Mouse (Mus musculus) CD4-positive, CD25-positive, alpha-beta regulatory T cell, adult 4 months (primary cell): ENCODE data around the gene Grap2. TPM values are rescaled to one million over a fixed set of nuclear protein-coding genes. Genes with fewer than 3 reads are reported as not detected.

Source experiments
- ATAC-seq: one replicate; pipeline ENCODE4 v1.8.0; 2017
- polyA plus RNA-seq, 2 experiments: library from polyadenylated mRNA; unstranded; fragments of 100-300 nt; shearing (Covaris generic); gene quantifications; one replicate each; pipeline ENCODE4 v1.2.1; 2017

The Grap2 gene
- 10 to 100 TPM; 37.7 to 55.0 TPM for polyA plus RNA-seq

DNA sequence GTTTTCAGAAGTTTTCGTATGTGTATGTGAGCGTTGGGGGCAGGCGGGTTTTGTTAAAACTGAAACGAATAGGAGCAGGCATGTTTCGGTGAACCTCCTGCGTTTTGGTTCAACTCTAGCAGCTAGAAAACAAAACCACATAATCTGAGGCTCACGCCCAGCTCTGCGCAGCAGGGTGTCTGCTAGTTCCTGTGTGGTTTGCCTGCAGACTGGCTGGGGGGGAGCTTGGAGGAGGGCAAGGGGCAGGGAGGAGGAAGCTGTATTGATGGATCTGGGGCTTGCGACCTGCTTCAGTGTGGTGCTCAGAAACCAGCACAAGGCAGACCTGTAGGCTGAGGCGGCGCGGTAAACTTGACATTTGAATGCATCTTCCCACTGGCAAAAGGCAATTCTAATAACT lies at the start of gene Grap2:
Gene Grap2, plus strand, starts transcription at position 304 of the 400 bp plus-strand sequence.
- ATAC-seq = peak; percentile 91

DNA sequence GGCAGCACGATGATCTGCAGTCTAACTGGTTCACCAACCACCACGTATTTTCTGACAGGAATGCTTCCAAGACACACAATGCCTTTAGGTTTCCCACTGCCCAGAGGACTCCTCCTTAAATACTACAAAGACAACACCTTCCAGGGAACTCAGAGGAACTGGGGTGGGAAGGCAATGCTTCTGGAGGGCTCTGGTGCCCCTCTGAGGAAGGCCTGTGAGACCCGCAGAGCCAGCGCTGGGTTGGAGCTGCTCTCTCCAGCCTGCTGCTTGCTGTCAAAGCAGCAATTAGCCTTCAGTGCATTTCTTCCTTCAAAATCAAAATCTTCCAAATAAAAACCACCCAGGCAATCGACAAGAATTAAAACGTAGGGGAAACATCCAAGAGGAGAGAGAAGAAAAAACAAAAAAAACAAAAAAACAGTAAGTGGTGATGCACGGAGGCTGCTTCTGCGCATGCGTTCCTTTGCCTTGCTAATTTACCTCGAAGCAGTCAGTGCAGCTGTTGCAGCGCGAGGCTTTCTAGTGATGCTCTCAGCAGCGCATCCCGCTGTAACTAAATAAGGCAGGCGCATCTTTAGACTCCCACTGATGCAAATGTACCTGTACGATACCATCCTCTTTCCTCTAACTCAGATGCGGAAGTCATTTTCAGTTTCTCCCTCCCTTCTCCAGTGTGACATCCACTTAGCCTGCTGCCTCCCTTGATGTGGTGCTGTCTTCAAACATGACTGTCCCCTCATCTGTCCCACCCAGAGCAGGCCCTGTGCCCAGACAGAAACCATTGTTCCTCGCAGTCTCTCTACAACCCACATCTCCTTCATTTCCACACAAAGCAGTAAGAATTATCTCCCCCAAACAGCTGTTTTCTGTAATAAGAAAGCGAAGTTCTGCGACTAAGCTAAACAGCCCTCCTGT lies 42.2 kb upstream of the Grap2 start:
- no peak for ATAC-seq

DNA sequence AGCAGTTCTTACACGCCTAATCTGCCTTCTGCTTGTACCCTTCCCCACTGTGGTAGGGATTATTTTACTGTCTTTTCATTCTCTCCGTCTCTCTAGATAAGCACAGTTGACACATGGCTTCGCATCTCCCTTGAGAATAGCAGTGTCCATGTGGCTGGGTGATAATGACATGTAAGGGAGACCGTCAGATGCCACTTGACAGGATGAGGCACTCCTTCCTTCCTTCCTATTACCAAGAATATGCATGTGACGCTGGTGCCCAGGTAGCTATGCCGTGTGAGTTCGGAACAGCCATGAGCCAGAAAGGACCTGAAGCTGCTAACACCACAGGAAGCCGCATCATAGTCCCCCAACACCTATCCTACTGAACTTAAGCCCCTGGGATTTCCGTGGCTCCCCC lies 41.4 kb upstream of the Grap2 start:
- peak; percentile 23 for ATAC-seq

DNA sequence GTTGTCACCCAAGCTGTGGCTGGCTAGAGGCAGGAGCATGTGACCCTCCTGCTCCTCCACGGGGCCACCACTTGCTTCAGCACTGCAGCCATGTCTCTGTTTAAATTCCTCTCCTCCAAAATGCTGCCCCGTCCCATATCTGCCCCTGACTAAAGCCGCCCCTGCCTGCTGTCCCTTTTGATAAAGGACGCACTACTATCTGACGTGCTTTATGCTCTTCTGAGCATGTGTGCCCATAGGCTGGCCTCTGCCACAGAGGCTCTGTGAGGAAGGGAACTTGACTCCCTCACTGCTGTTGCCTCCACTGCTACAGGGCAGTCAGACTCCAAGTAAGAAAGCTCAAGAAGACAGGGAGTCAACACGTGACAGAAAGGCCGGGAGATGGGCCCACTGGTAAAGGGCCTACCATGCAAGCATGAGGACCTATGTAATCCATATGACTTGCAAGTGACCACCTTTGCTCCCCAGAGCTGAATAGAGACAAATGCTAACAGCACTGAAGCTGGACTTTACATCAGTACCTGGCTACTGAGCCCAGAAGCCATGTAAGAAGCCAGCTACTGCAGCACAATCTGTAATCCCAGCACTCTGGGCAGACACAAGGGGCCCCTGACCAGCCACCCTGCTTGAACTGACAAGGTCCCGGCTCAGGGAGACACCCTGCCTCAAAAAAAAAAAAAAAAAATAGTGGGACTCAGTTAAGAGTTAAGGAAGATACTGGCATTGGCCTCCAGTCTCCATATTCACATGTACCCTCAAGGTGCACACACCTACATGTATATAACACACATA lies 39.9 kb upstream of the Grap2 start:
- ATAC-seq = no peak

DNA sequence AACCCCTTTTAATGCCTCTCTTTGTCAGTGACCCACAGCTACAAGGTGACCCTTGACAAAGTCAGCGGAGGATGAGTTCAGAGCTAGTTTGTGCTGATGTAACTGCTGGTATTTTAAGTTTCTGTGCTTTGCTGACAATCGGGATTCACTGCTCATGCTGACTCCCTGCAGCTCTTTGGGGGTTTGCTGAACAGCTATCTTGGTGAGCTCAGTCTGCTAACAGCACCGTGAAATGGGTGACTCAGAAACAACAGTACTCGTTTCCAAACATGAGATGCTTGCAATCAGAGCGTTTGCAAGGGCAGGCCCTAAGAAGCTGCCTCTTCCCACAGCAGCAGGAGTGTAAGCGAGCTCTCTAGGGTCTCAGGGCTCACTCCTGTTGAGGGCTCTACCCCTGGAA lies 39.1 kb upstream of the Grap2 start:
- no peak for ATAC-seq

DNA sequence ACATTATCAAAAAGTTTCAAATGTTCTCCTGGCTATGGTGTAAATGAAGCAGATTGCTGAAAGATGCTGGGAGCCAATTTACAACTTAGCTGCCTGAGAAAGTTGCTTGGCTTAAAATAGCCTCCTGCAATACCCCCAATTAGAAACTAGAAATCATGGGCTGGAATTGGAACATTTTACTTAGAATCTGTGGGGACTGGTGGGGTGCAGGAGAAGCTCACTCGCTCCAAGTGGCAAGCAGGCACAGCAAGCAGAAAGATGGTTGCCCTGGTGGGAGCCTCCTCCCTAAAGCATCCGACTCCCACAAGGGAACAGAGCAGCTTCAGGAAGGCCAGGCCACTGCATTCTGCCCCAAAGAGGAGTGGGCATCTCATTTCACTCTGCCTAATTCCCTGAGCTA lies 36.3 kb upstream of the Grap2 start:
- no peak for ATAC-seq

DNA sequence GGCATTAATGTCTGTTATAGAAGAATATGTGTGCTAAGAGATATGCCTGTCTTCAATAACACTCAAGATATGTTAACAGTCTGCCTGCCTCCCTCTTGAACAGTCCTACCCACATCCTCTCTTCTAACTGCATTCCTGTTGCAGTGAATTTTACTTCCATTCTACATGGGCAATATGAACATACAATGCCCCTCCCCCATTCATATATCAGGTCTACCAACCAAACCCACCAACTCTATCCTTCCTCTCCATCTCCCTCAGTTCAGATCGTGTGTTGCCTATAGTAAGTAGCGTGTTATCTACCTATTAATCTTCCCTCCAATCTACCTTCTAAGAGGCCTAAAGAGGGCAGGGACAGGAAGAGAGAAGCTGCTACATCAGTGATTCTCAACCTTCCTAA lies 34.3 kb upstream of the Grap2 start:
- ATAC-seq = peak; percentile 59

DNA sequence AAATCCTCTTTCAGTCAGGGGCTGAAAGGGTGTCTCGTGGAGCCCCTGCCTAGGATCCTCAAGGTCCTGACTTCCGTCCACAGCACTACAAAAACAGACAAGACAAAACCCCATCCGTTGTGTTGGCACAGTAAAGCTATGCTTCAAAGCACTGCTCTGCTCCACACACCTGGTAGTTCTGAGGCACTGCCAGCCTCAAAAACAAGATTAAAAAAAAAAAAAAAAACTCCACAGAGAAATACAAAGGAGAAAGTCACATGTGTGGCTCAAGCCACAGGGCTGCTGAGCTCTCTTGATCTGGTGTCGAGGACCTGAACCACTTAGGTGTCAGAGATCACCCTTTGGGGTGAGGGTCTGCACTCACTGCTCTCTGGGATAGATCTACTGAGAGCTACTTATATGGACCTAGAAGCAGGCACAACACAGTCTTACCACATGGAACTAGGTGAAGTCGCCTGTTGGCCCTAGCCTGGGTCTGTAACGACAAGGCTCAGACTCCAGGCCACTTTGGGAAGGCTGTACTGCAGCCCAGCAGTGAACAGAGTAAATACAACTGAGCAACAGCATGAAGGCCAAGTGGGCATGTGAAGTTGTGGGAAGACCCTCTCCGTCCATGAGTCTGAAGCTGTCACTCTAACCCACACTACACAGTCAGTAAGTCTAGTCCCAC lies 33.6 kb upstream of the Grap2 start:
- ATAC-seq = peak; percentile 80

DNA sequence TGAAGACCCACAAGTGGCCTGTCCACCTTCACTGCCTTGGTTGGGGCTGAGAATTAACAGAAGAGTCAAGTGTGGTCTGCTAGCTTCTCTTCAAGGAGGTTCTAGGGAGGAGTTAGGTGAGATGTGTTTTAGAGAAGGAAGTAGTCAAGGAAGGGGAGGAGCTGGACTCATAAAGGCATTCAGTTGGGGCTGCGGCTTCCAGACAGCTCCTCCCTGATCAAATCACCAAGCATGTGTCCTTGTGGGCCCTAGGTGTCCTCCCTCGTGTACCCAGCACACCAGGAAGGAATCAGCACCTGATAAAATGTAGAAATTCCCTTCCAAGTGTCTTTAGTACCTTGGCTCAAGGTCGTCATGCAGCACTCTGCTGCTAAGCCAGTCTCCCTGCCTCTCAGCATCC lies 28.3 kb upstream of the Grap2 start:
- ATAC-seq = peak; percentile 71

DNA sequence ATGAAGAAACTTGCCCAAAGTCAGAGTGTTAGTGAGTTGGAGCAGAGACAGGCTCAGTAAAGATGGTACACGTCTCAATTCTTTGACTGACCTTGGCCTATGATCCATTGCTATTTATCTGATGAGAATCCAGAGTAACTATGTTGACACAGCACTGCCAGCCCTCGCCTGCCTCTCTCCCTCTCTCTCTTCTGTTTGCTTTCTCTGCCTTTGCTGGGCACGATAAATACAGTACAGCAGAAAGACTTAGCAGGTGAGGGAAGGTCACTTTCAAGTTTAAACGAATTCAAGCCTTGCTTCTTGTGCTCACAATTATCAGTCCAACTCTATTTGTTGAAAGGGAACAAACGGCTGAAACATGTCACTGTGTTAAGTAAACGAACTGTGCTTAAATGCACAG lies 27.0 kb upstream of the Grap2 start:
- no peak for ATAC-seq

DNA sequence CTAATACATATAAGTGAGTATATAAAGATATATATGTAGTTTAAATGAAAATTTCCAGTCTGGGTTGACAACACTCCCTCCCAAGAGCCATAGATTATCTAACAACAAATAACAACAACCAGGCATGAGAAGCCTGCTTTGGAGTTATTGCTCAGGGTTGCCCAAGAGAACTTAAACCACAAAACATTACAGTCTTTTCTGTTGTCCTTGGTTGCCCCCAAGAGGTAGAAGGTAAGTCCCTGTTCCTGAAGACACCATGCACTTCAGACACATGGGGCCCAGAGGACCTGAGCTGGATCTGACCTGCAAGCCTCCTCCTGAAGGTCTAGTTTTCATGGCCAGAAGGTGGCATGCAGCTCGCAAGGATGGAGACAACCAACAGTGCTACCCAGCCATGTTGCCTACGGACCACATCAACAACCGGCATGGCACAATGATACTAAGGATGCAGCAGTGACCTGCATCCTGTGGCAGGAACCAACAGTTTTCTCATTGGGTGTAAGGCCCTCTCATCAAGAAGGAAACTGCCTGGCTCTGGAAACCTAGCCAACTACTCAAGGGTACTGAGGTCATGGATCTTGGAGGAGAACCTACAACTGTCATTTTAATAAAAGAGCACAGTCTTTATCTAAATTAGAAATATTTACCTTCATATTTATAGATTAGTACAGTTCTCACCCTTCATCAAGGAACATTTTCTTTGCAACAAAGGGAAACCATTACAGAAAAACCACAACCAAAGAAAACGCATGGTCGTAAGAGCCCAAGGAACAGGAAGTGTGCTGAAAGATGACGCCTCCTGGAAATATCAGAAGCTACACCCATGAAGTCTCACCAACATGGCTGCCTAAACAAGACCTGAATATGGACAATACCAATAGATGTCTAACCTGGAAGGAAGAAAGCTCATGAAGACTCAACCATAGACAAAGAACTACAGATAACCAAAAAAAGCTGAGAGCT lies 17.3 kb upstream of the Grap2 start:
- ATAC-seq = peak; percentile 71

DNA sequence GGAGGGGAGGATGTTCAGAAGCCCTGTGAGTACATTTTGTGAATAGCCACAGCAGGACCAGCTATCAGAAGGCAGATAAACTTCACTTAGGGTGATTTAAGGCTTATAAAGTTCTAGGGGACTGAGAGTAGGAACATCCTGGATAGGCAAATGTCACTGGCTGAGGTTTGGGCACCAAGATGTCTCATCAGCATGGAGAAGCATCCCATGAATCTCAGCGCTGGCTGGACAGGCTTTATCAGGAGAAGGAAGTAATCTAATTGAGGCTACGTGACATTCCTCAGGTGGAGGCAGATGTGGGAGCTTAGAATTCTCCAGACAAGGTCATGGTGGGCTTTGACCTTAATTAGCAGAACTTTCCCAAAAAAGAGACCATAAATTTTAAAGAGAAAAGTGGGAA lies 16.4 kb upstream of the Grap2 start:
- no peak for ATAC-seq

DNA sequence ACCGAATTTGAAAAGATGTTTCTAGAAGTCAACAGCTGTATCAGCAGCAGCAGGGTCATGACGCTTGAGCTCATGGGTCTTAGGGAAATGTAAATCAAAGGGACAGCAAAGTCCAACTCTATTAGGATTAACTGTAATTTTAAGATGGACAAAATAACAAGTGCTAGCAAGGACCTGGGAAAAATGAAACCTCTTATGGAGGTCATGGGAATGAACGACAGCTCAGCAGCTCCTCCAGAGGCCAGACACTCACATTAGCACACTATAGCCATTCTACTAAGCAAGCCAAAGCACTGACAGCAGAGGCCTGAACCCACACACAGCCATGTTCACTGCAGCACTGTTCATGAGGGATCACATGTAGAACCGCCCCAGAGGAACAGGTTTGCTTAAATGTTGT lies 14.6 kb upstream of the Grap2 start:
- no peak for ATAC-seq

DNA sequence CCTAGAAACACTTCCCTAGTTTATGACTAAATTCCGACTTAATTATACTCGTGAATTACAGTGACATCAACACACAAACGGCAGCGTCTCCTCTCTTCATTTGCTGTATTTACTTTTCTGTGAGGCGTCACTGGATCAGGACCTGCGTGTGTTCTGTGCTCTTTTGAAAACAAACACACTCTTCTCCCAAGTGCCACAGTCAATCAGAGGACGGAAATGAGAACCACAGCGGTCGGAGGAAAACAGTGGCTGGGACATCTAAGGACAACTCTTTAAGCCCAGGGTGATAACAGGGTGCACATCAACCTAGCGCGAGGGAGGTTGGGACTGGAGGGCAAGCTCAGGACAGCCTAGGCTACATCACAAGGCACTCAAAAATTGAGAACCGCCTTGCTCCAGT lies 12.9 kb upstream of the Grap2 start:
- ATAC-seq = peak; percentile 5

DNA sequence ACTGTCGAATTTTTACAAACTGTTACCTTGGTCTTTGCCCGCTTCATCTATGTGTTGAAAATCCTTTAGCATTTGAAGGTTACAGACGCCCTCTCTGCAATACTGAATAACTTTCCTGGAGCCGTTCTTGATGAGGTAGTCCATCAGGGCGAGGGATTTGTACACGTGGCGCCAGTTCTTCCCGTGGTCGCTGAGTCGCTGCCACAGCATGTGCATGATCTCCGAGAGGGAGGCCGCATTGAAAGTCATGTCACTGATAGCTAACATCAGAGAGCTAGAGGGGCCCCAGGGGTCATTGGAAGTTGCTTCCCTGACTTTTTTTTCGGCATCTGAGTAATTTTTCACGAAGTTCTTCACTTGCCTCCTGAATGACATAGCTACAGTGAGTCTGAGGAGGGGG lies 12.4 kb upstream of the Grap2 start:
- ATAC-seq = no peak

DNA sequence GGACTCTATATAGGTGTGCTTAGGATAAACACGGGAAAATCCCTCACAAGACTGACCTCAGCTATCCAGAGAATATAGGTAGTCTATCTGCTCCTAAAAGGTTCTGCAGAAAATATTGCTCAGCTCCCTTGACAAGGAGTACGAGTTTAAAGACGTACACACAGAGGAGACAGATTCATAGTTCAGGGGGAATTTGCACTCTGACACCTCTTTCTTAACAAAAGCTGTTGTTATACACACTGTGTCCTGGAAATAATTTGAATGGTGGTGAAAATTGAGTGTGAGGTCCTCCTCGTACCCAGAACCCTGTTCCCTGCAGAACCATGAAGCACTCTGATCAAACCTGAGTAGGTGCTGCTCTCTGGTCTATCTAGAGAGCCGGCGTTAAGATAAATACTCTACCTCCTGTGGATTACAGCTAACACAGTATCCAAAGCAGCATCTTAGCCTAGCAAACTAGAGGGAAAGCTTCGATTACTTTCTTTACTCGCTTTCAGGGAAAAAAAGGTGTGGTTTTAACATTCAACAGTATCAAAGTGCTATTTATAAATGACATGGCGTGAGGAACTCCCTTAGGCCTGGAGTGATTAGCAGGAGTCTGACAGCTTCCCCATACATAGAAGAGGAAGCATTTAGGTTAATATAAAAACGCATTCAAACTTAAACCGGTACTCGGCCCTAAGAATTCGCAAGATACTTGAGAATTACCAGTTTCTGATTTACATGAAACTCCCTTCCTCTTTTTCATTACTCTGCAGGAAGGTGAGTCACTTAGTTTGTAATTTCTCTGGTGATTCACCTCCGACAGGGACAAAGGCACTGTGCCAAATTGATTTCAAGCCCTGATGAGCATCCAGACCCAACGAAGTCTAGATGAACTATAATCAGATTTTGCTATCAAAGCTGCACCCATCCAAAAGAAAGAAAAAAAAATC lies 11.5 kb upstream of the Grap2 start:
- ATAC-seq = peak; percentile 28

DNA sequence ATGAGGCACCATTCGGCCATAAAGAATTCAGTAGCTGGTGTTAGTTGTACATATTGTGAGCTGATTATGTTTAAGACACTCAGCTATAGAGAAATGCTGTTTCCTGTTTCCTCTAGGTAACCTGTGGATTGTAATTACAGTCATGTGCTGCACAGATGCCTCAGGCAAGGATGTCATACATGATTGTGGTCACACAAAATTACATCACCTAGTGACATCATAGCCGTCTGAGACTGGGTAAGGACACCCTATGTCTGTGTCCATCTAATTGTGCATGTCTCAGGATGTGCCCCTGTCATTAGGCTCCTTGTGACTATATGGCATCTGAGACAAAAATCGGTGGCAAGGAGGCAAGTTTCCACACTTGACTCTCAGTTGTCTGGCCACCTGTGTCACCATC lies 9.9 kb upstream of the Grap2 start:
- ATAC-seq = peak; percentile 76

DNA sequence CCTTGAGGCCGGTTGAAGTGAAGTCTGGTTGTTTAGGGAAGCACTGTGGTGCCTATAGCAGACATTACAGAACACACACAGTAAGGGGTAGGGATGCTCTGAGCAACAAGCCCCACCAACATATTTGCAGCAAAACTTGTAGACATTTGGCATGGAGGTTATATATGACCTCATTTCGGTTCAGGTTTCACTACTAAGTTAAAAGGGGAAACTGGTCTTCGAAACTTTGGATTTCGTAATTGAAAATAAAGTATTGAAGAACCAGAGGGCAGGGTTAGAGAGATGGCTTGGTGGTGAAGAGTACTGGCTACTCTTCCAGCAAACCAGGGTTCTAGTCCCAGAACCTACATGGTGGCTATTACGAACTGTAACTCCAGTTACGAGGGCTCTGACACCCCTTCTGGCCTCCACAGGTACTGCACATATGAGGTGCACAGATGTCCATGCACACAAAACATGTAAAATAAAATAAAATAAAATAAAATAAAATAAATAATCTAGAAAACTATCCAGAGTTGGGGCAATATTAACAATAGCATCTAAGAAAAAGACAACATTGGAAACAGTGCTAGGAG lies 8.7 kb upstream of the Grap2 start:
- ATAC-seq = no peak

DNA sequence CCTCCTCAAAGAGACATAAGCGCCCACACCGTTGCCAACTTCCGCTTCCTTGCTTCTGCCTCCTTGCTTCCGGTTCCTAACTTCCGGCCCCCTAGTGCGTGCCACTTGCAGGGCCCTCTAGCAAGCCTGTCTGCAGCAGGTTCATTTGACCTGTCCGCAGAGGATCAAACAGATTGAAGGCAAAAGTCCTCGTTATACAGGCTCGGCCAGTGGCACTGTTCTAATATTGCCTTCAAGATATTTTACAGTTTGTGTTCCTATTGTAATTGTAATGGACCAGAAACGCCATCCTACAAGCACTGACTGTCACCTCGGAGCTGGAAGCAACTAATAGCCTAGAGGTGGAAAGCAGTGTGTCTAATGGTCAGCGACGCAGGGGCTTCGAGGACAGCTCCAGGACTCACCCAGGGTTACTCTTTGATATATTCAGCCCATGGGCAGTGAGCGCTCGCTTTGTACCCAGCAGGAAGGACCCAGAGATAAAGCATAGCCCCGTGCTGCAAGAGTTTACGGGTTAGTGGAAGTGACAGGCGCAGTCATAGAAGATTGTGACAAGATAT lies 7.2 kb upstream of the Grap2 start, which contains the start of gene Enthd1:
Gene Enthd1, minus strand, starts transcription at position 51 of the 560 bp plus-strand sequence.
- ATAC-seq = no peak

DNA sequence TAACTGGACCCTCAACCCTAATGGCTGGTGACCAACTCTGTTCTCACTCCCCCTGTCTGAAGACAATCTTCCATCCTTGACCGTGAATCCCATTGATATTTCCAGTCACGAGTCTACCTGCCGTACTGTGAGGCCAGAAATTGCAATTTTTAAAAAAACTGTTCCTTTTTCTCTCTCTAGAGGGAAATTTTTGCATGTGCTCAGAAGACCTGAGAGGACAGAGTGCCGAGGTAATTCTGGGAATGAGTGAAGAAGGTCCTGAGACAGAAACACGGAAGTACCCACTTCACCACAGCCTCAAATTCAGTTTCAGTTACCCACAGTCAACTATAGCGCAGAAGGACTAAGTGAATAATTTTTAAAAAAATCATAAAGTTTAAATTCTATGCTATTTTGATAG lies 5.7 kb upstream of the Grap2 start:
- ATAC-seq = no peak
